35 mouse cellular contexts compared by ENCODE assay signal in the genomic region with DNA sequence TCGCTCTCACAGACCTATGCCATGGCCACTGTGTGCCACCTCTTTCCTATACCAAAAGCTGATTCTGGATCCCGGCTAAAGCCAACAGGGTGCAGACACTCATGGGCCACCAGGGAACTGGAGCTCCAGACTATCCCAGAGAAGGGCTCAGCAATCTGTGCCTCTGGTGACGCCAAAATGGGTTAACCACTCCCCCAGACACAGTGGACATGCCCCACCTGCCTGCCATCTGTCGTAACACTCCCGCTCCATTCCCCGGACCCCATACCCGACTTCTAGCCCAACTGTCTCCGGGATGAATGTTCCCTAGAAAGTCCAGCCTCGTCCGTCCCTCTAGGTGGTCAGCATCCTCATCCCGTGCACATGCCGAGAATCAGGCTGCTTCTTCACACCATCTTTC. TPM values are rescaled to one million over a fixed set of nuclear protein-coding genes. Genes with fewer than 3 reads are reported as not detected.
"Had no signal": no experiment of that assay in that cellular context is flagged by ENCODE, and none has a peak within 500 bp of the region (broad histone marks: within the 10 kb centered on the region; RNA-seq: fewer than 3 reads in every experiment).

No protein-coding gene starts in this region.

- H3K27me3 ChIP-seq: heart, embryonic 12.5 days; heart, embryonic 13.5 days; heart, embryonic 15.5 days; hindbrain, embryonic 12.5 days; hindbrain, embryonic 13.5 days; hindbrain, embryonic 15.5 days; intestine, embryonic 15.5 days; kidney, embryonic 15.5 days had no signal

- H3K9ac ChIP-seq: heart, embryonic 12.5 days; heart, embryonic 13.5 days; heart, embryonic 15.5 days; hindbrain, embryonic 12.5 days; hindbrain, embryonic 13.5 days; hindbrain, embryonic 14.5 days; hindbrain, embryonic 15.5 days; intestine, embryonic 15.5 days; kidney, embryonic 15.5 days had no signal

- DNase-seq: heart, postnatal 10 days; heart, postnatal 14 days; heart, postnatal 36 days; heart, postnatal 4 days; kidney, adult 11 months; kidney, adult 18-20 months; kidney, adult 2 months; kidney, adult 8-10 months; kidney, adult 9 months; kidney, postnatal 10 days; kidney, postnatal 14 days; kidney, postnatal 25 days; kidney, postnatal 36 days; kidney, postnatal 4 days; layer of hippocampus, adult 9-11 months; layer of hippocampus, postnatal 36 days had no signal

- H3K9me3 ChIP-seq: heart, embryonic 12.5 days; heart, embryonic 13.5 days; heart, embryonic 15.5 days; hindbrain, embryonic 12.5 days; hindbrain, embryonic 13.5 days; hindbrain, embryonic 15.5 days; intestine, embryonic 15.5 days; kidney, embryonic 15.5 days had no signal

- H3K36me3 ChIP-seq: heart, embryonic 12.5 days; heart, embryonic 13.5 days; heart, embryonic 15.5 days; hindbrain, embryonic 12.5 days; hindbrain, embryonic 13.5 days; hindbrain, embryonic 15.5 days; intestine, embryonic 15.5 days; kidney, embryonic 15.5 days had no signal

- H3K4me2 ChIP-seq: heart, embryonic 12.5 days; heart, embryonic 13.5 days; heart, embryonic 15.5 days; hindbrain, embryonic 12.5 days; hindbrain, embryonic 13.5 days; hindbrain, embryonic 14.5 days; hindbrain, embryonic 15.5 days; intestine, embryonic 15.5 days; kidney, embryonic 15.5 days had no signal

- H3K4me3 ChIP-seq: heart, embryonic 12.5 days; heart, embryonic 13.5 days; heart, embryonic 15.5 days; hindbrain, embryonic 10.5 days; hindbrain, embryonic 12.5 days; hindbrain, embryonic 13.5 days; hindbrain, embryonic 15.5 days; intestine, embryonic 15.5 days; kidney, embryonic 15.5 days; layer of hippocampus, adult 2 months; left cerebral cortex, adult 2 months had no signal

- H3K27ac ChIP-seq: heart, embryonic 13.5 days; heart, embryonic 15.5 days; hindbrain, embryonic 10.5 days; hindbrain, embryonic 12.5 days; hindbrain, embryonic 13.5 days; hindbrain, embryonic 14.5 days; hindbrain, embryonic 15.5 days; hindbrain, postnatal 0 days; intestine, embryonic 15.5 days; kidney, embryonic 15.5 days; kidney, postnatal 0 days; layer of hippocampus, adult 2 months; left cerebral cortex, adult 2 months had no signal

- ATAC-seq: hindbrain, embryonic 16.5 days; hindbrain, postnatal 0 days; inflammation-experienced regulatory T-cells, adult 6 months; intestine, embryonic 15.5 days; intestine, embryonic 16.5 days; intestine, postnatal 0 days had no signal

- H3K4me1 ChIP-seq: hindbrain, embryonic 12.5 days; hindbrain, embryonic 13.5 days; hindbrain, embryonic 15.5 days had no signal

RNA-seq across cellular contexts. Expression of gene Ntn1, which starts 51.8 kb away (rescaled TPM):
- total RNA-seq: hematopoietic stem cell, adult 5-6 weeks had no signal
